Mouse (Mus musculus) limb, embryonic 14.5 days (tissue): ENCODE results near the gene 1700001C19Rik. TPM values are rescaled to one million over a fixed set of nuclear protein-coding genes. Genes with fewer than 3 reads are reported as not detected.

Experiments used
- ATAC-seq: fragments of 200-750 bp; cut with Nextera tagmentation; 2 replicates; pipeline ENCODE4 v1.8.0; 2017; ENCODE audit warnings: low read depth, moderate number of reproducible peaks, moderate TSS enrichment; ENCODE audit not compliant: low FRiP score
- DNase-seq: peaks from one replicate; pipeline ENCODE4 v3.0.0-alpha.2; 2015; ENCODE audit warnings: low spot score
- H3K27ac ChIP-seq: fragments of 300-500 bp; sonication (generic); replicated peaks from 2 replicates; pipeline ENCODE4 v1.5.1; 2014; ENCODE audit warnings: low read depth, mild to moderate bottlenecking, low read length, moderate library complexity, mixed read lengths
- H3K27me3 ChIP-seq: fragments of 300-500 bp; sonication (generic); 2 replicates; pipeline ENCODE4 v1.6.1; 2014; ENCODE audit warnings: low read length, mixed read lengths; ENCODE audit not compliant: control insufficient read depth, insufficient read depth
- H3K36me3 ChIP-seq: fragments of 300-500 bp; sonication (generic); 2 replicates; pipeline ENCODE4 v1.6.1; 2014; ENCODE audit warnings: mild to moderate bottlenecking, low read length, moderate library complexity, mixed read lengths; ENCODE audit not compliant: control insufficient read depth, insufficient read depth
- H3K4me1 ChIP-seq: fragments of 300-500 bp; sonication (generic); 2 replicates; pipeline ENCODE4 v1.6.1; 2014; ENCODE audit warnings: antibody characterized with exemption, low read length, mixed read lengths; ENCODE audit not compliant: control insufficient read depth, insufficient read depth
- H3K4me2 ChIP-seq: fragments of 300-500 bp; sonication (generic); replicated peaks from 2 replicates; pipeline ENCODE4 v1.6.1; 2014; ENCODE audit warnings: low read depth, mild to moderate bottlenecking, low read length, moderate library complexity; ENCODE audit not compliant: severe bottlenecking
- H3K4me3 ChIP-seq: fragments of 300-500 bp; sonication (generic); replicated peaks from 2 replicates; pipeline ENCODE4 v1.5.1; 2014; ENCODE audit warnings: low read length
- H3K9ac ChIP-seq: fragments of 300-500 bp; sonication (generic); 2 replicates; pipeline ENCODE4 v1.6.1; 2014; ENCODE audit warnings: mild to moderate bottlenecking, low read depth, low read length, moderate library complexity; ENCODE audit not compliant: severe bottlenecking
- H3K9me3 ChIP-seq: fragments of 300-500 bp; sonication (generic); 2 replicates; pipeline ENCODE4 v1.6.1; 2016; ENCODE audit warnings: low read length; ENCODE audit not compliant: control insufficient read depth
- POLR2A ChIP-seq: fragments of 200-500 bp; IDR thresholded peaks from 2 replicates; pipeline ENCODE4 v1.8.0; 2012; ENCODE audit warnings: inconsistent platforms, mild to moderate bottlenecking, moderate library complexity, borderline replicate concordance; ENCODE audit not compliant: insufficient read depth, insufficient read length; ENCODE audit errors: extremely low read depth
- WGBS: fragments of 180-500 bp; shearing (Covaris S2); extraction: QIAGEN DNeasy Blood & Tissue Kit; methylation state at CpG from one replicate; pipeline ENCODE4 v1.1.7; 2014; 5-methylcytosine and 5-hydroxymethylcytosine counted together
- polyA plus RNA-seq, 2 experiments: library from polyadenylated mRNA; depleted of rRNA in 1 of 2; stranded (reverse) in 1 of 2; unstranded in 1 of 2; fragments of >200 nt; fragmentation: Nextera tagmentation in 1 of 2; extraction: Ambion mirVana in 1 of 2; gene quantifications; 2 replicates each; pipeline versions ENCODE4 v1.2.1 to v1.2.3; 2012 to 2014

Gene 1700001C19Rik
- polyA plus RNA-seq, 2 experiments, result 0.25 to 0.50 TPM

DNA sequence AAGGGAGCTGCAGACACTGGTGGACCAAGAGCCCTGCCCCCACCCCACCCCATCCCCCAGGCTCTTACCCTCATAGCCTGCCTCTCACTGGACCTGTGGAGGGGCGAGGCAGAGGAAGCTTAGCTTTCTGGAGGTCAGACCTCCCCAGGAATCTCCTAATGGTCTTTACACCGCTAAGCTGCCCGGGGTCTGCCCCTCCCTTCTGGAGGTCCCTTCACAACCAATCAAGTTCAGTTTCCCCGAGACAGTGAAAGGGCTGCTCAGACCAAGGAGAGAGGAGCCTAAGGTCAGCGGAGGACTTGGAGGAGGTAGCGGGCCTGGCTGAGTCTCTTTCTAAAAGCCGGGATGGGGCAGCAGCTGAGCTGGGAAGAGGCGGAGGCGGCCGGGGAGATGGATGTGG lies 52.0 kb downstream of the 1700001C19Rik start, which contains the start of gene Guca1b:
TSS of gene Guca1b (plus strand) at position 249 of the 400 bp plus-strand sequence.
- no peak for TF ChIP-seq POLR2A
- DNase-seq (no peak), ATAC-seq (no peak)
- peaks cover 11% of the 10 kb centered on the region for H3K36me3 ChIP-seq
- H3K4me2 ChIP-seq, result no peak within 1 kb of the TSS
- no peak within 1 kb of the TSS for H3K9ac ChIP-seq
- no peak within 1 kb of the TSS for H3K4me3 ChIP-seq
- H3K27ac ChIP-seq, result no peak within 1 kb of the TSS
- H3K27me3 ChIP-seq, result no peaks in the 10 kb centered on the region
- H3K9me3 ChIP-seq, result no peaks in the 10 kb centered on the region
- H3K4me1 ChIP-seq, result no peaks in the 10 kb centered on the region
- 36% methylated on average over 10 of the region's 10 CpGs for WGBS

DNA sequence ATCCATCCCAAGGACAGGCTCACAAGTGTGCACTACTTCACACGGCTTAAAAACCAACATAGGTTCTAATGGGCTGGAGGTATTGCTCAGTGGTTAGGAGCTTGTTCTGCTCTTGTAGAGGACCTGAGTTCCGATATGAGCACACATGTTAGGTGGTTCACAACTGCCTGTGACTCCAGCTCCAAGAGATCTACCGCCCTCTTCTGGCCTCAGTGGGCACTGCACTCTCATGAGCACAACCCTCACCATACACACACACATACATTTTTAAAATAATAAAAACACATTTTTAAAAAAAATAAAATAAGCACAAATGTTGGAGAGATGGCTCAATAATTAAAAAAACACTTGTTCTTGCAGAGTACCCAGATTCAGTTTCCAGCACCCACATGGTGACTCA lies 53.1 kb downstream of the 1700001C19Rik start:
- no peak overlapping the region for H3K27ac ChIP-seq
- no peaks in the 10 kb centered on the region for H3K27me3 ChIP-seq
- peaks cover 22% of the 10 kb centered on the region for H3K36me3 ChIP-seq
- TF ChIP-seq POLR2A, result no peak
- no peak overlapping the region for H3K4me3 ChIP-seq
- H3K4me1 ChIP-seq, result no peaks in the 10 kb centered on the region
- WGBS, result 91% methylated on average over 3 of the region's 3 CpGs
- H3K4me2 ChIP-seq, result no peak overlapping the region
- ATAC-seq (no peak), DNase-seq (no peak)
- no peaks in the 10 kb centered on the region for H3K9me3 ChIP-seq
- no peak overlapping the region for H3K9ac ChIP-seq

DNA sequence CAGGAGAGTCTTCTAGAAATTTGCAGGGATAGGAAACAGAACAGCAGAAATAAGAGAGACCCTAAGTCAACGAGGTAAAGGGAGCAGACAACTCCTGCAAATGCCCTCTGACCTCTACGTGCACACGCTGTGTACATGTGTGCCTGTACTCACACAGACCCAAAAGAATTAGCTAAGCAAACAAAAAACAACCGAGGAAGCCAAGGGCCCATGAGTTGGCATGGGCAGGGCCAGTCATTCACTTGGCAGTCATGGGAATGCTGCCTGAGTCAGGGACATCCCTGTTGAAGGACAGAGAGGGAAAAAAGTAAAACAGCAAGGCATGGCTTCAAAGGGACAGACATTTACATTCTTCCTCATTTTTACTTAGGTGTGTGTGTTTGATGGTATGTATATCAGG lies 53.9 kb downstream of the 1700001C19Rik start:
- peaks cover 28% of the 10 kb centered on the region for H3K36me3 ChIP-seq
- no peaks in the 10 kb centered on the region for H3K4me1 ChIP-seq
- H3K4me3 ChIP-seq, result no peak overlapping the region
- no peak overlapping the region for H3K4me2 ChIP-seq
- ATAC-seq (no peak), DNase-seq (no peak)
- H3K27me3 ChIP-seq, result no peaks in the 10 kb centered on the region
- WGBS, result 93% methylated on average over 4 of the region's 4 CpGs
- H3K27ac ChIP-seq, result no peak overlapping the region
- no peaks in the 10 kb centered on the region for H3K9me3 ChIP-seq
- TF ChIP-seq POLR2A, result no peak
- H3K9ac ChIP-seq, result no peak overlapping the region

DNA sequence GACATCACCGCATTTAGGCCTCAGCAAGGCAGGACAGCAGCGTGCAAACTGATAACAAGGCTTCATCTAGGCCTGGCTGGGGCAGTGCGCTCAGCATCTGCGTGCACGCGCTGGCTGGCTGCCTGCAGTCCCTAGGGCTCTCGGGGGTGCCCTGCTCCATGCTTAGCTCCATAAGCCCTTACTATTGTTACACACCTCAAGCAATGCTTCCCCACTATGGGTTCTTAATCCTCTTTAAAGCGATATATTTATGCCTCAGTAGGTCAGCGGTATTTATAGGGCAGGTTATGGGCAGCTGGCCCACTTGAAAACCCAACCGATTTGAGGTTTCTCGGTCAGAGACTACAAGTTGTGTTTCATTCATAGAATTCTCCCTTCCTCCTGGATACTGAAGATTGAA lies 55.3 kb downstream of the 1700001C19Rik start:
- no peak overlapping the region for H3K9ac ChIP-seq
- no peak overlapping the region for H3K27ac ChIP-seq
- no peak for DNase-seq
- no peak overlapping the region for H3K4me3 ChIP-seq
- WGBS, result 88% methylated on average over 11 of the region's 11 CpGs
- no peaks in the 10 kb centered on the region for H3K4me1 ChIP-seq
- TF ChIP-seq POLR2A, result no peak
- H3K9me3 ChIP-seq, result no peaks in the 10 kb centered on the region
- ATAC-seq, result no peak
- no peaks in the 10 kb centered on the region for H3K27me3 ChIP-seq
- H3K36me3 ChIP-seq, result peaks cover 39% of the 10 kb centered on the region
- H3K4me2 ChIP-seq, result no peak overlapping the region

DNA sequence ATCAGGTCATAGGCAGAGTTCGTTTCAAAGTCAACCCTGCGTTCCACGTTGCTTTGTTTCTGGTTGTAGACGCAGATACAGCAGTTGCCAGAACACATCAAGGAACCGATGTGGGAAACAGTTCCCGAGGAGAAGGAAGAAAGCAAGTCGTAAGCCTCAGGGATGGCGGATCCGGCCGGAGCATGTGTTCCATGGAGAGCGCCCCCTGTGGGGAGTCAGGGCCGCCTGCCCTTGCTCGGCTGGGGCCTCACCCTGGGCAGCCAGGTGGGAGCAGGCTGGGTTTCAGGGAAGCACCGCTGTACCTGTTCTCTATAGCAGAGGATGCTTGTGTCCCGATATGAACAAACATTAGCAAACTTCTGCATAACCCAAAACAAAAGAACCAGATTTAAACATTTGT lies 59.0 kb downstream of the 1700001C19Rik start:
- 81% methylated on average over 15 of the region's 15 CpGs for WGBS
- H3K9me3 ChIP-seq, result no peaks in the 10 kb centered on the region
- H3K27me3 ChIP-seq, result no peaks in the 10 kb centered on the region
- H3K4me3 ChIP-seq, result no peak overlapping the region
- H3K4me1 ChIP-seq, result no peaks in the 10 kb centered on the region
- no peak overlapping the region for H3K4me2 ChIP-seq
- peaks cover 76% of the 10 kb centered on the region for H3K36me3 ChIP-seq
- H3K9ac ChIP-seq, result no peak overlapping the region
- H3K27ac ChIP-seq, result no peak overlapping the region
- ATAC-seq (no peak), DNase-seq (no peak)
- no peak for TF ChIP-seq POLR2A

DNA sequence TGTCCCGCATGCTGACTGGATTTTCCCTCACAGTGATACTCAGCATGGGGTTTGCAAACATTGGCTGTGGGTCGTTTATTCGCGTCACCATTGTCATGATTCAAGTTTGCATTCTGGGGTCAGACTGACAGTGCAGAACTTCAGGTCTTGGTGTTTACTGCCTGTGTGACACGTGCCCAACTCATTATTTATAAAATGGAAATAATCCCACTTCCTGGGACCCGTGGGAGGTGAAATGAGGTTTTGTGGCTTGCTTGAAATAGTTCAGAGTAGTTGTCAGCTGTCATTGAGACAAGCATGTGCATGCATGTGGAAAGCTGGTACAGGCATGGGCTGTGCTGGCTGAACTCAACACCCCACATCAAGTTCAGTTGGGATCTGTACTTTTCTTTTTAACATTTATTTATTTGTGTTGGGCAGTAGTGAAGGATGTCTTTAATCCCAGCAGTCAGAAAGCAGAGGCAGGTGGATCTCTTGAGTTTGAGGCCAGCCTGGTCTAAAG lies 60.3 kb downstream of the 1700001C19Rik start:
- DNase-seq (no peak), ATAC-seq (no peak)
- Histone ChIP-seq H3K4me2 (no peak overlapping the region), H3K27ac (no peak overlapping the region), H3K9me3 (no peaks in the 10 kb centered on the region), H3K36me3 (peaks cover 87% of the 10 kb centered on the region), H3K4me1 (no peaks in the 10 kb centered on the region), H3K9ac (no peak overlapping the region), H3K4me3 (no peak overlapping the region), H3K27me3 (no peaks in the 10 kb centered on the region)
- 88% methylated on average over 6 of the region's 6 CpGs for WGBS
- TF ChIP-seq POLR2A, result no peak
